Mouse (Mus musculus): ENCODE data around the gene Cdk20. TPM values are rescaled to one million over a fixed set of nuclear protein-coding genes. Genes with fewer than 3 reads are reported as not detected.
"Not testable (repeated sequence)": the region's sequence is repeated elsewhere in the genome, so short reads cannot be mapped to it uniquely, and the experiment has no call there.

The Cdk20 gene
- polyA plus RNA-seq, 2 experiments, result 2.7 to 3.6 TPM

DNA sequence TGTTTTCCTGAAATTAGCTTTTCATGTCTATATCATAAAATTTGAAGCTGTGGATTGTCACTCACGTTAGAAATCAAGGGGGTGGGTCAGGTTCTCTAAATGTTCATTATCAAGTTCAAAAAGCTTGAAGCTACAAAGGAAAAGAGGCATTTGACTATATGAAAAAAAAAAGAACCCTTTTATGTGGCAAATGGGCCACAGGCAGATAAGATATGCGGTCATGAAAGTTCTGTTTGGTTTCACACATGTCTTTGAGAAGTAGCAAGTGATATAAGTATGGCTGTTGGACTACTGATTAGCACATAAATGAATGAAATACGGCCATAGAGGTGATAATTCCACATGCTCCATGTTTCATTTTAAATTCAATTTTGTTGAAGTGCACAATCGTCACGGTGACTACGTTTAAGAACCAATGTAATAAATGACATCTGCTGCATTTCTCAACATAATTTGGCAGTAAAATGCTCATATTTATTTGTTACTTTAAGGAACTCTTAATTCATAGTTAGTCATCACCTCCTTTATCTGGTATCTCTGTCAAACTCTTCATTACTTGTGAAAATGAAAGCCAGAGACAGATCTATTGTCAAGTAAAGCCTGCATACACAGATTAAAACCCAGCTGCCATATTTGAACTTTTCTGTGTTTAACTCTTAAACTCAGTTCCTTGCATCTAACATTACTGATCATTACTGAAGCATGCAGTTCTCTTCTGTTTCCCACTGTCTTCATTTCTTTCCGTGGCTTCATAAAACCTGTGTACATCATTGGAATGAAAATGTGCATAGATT lies 18.1 kb downstream of the Cdk20 start:
- no peak overlapping the region for H3K4me3 ChIP-seq (ENCODE audit: insufficient read depth in 1 of 2, low read depth in 2 of 2, low read length in 2 of 2)
- peak in 2 of 3 experiments; percentile 29 to 49 for DNase-seq (ENCODE audit: low read depth in 3 of 3, low spot score in 3 of 3)
- no peaks in the 10 kb centered on the region for H3K27me3 ChIP-seq (ENCODE audit: control insufficient read depth, insufficient read depth, low read length)
- H3K4me2 ChIP-seq (ENCODE audit: low read depth), result peak overlapping the region; percentile 32
- no peak overlapping the region for H3K9ac ChIP-seq (replicated peaks)
- H3K27ac ChIP-seq, result peak overlapping the region; percentile 37
- peaks cover 11 to 15% of the 10 kb centered on the region in 2 experiments for H3K4me1 ChIP-seq (replicated peaks; ENCODE audit: control insufficient read depth in 2 of 2, insufficient read depth in 2 of 2, low read length in 1 of 2)
- 33% methylated on average over 7 of the region's 7 CpGs for WGBS (ENCODE audit: insufficient replicate concordance)
- H3K36me3 ChIP-seq (replicated peaks; ENCODE audit: control insufficient read depth, insufficient read depth, low read depth), result no peaks in the 10 kb centered on the region
- no peaks in the 10 kb centered on the region for H3K9me3 ChIP-seq (ENCODE audit: control insufficient read depth, low read length)
- TF ChIP-seq EP300 (IDR thresholded peaks at IDR 0.05; ENCODE audit: low read depth) (peak; percentile 76), CTCF (IDR thresholded peaks at IDR 0.05; ENCODE audit: low read depth) (no peak)
- peak; percentile 83 for ATAC-seq (ENCODE audit: insufficient read depth)

DNA sequence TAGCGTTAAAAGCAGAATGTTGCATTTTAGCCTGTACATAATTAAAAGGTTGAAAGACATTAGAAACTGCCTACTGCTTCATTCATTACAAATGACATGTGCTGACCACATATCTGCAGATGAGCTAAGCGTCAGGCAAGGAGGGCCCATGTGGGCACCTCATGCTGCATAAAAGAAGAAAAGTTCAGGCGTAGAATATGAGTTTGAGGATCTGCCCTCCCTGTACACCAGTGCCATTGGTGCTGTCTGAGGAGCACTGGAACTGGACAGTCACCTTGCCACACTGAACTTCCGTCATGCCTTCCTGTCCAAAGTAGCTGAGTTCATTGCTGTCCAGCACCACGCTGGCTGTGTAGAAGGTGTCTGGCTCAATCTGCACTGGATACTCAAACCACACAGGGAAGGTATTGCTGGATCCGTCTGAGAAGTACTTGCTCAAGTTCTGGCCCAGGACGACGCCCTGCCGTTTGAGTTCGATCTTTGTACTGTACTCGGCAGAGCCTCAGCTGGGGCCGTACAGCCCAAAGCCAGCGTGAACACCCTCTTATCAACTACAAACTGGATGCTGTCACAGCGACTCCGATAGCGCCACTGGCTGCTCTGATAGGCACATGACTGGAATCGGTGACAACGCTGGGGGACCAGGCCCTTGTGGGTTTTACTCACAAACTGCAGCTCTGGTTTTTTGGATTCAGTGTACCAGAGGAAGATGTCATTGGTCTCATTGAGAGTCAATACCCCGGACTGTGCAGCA lies 25.3 kb downstream of the Cdk20 start:
- TF ChIP-seq EP300 (IDR thresholded peaks at IDR 0.05; ENCODE audit: low read depth), result peak; percentile 80
- Histone ChIP-seq H3K27ac (0 out of 2 replicates have a peak overlapping the region, but pooled peaks have one; percentile 23), H3K4me3 (ENCODE audit: insufficient read depth in 1 of 2, low read depth in 2 of 2, low read length in 2 of 2) (peak overlapping the region in 1 of 2 experiments; percentile 27; a peak in 2 of 4 replicates), H3K4me1 (replicated peaks; ENCODE audit: control insufficient read depth in 2 of 2, insufficient read depth in 2 of 2, low read length in 1 of 2) (peaks cover 0 to 13% of the 10 kb centered on the region in 2 experiments; a peak in 2 of 4 replicates), H3K9ac (replicated peaks) (0 out of 2 replicates have a peak overlapping the region, but pooled peaks have one; percentile 34), H3K4me2 (ENCODE audit: low read depth) (peak overlapping the region; percentile 39)
- not testable (repeated sequence) for H3K27me3 ChIP-seq (ENCODE audit: control insufficient read depth, insufficient read depth, low read length); H3K9me3 ChIP-seq (ENCODE audit: control insufficient read depth, low read length); H3K36me3 ChIP-seq (replicated peaks; ENCODE audit: control insufficient read depth, insufficient read depth, low read depth)
- WGBS (ENCODE audit: insufficient replicate concordance), result 53% methylated on average over 19 of the region's 19 CpGs
- ATAC-seq (ENCODE audit: insufficient read depth) (peak; percentile 97), DNase-seq (ENCODE audit: low read depth in 3 of 3, low spot score in 3 of 3) (peak; percentile 46 to 55 (median 46))

DNA sequence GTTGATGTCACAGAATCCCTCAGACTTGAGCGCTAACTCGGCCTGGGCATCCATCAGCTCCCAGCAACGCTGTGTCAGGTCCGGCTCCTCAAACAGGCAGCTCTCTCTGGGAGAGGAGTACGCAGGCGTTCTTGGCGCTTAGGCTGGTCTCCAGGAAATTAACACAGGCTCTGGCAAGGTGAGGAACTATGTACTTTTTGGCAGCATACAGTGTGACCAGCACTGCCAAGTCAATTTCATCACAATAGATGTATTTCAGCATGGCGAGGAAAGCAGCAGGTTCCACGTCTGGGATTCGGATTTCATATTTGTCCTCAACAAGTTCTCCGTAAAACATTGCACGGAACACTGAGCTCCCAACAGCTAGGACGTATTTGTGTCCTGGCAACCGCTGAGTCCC lies 26.1 kb downstream of the Cdk20 start:
- TF ChIP-seq EP300 (IDR thresholded peaks at IDR 0.05; ENCODE audit: low read depth), result no peak
- TF ChIP-seq CTCF (IDR thresholded peaks at IDR 0.05; ENCODE audit: low read depth), result no peak

DNA sequence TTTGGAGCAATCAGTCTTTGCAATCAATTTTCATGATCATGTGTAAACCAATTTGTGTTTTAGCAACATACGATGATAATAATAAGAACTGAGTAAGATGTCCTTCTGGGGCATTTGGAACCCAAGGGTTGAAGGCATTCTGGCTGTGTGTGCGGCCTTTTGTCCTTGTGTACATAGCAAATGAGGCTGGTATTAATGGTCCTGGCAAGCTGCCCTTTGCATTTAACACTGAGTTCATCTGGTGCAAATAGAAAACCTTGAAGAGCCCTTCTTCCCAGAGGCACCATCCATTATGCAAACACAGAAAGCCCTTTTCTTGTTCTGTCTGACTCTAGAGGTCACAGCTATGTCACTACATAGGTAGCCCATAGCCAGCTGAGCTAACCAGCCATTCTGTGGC lies 30.5 kb downstream of the Cdk20 start:
- no peaks in the 10 kb centered on the region for H3K9me3 ChIP-seq (ENCODE audit: control insufficient read depth, low read length)

More for the DNA sequence above, 26.1 kb downstream of the Cdk20 start:
- Histone ChIP-seq H3K27ac (peak overlapping the region; percentile 12; the same call in 1 of the 2 replicates), H3K4me2 (ENCODE audit: low read depth) (no peak overlapping the region; the same call in 1 of the 2 replicates), H3K4me1 (replicated peaks; ENCODE audit: control insufficient read depth in 2 of 2, insufficient read depth in 2 of 2, low read length in 1 of 2) (peaks cover 0 to 13% of the 10 kb centered on the region in 2 experiments; a peak in 2 of 4 replicates), H3K27me3 (ENCODE audit: control insufficient read depth, insufficient read depth, low read length) (no peaks in the 10 kb centered on the region), H3K4me3 (ENCODE audit: insufficient read depth in 1 of 2, low read depth in 2 of 2, low read length in 2 of 2) (no peak overlapping the region), H3K36me3 (replicated peaks; ENCODE audit: control insufficient read depth, insufficient read depth, low read depth) (no peaks in the 10 kb centered on the region), H3K9me3 (ENCODE audit: control insufficient read depth, low read length) (no peaks in the 10 kb centered on the region), H3K9ac (replicated peaks) (no peak overlapping the region)
- DNase-seq (ENCODE audit: low read depth in 3 of 3, low spot score in 3 of 3), result no peak
- no peak for ATAC-seq (ENCODE audit: insufficient read depth)
- WGBS (ENCODE audit: insufficient replicate concordance), result 86% methylated on average over 14 of the region's 14 CpGs

DNA sequence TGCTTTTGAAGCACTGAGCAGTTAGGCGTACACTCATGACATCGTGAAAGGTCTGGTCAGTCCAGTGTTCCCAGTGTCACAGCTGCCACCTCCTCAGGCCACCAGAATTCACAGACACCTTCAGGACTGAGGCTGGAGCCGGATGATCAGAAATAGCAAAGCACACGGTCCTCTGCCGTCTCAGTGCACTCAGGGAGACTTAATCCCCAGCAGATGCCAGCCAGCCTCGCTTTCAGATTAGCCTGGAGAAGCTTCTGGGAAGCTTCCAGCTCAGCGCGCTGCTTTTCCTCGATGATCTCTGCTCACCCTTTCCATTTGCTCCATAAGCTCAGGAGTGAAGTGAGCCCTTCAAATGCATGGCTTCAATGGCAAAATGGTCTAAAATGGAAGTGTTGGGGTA lies 33.1 kb downstream of the Cdk20 start:
- no peak for DNase-seq (ENCODE audit: low read depth in 3 of 3, low spot score in 3 of 3)
- Histone ChIP-seq H3K36me3 (replicated peaks; ENCODE audit: control insufficient read depth, insufficient read depth, low read depth) (no peaks in the 10 kb centered on the region), H3K27me3 (ENCODE audit: control insufficient read depth, insufficient read depth, low read length) (no peaks in the 10 kb centered on the region), H3K4me2 (ENCODE audit: low read depth) (no peak overlapping the region), H3K4me1 (replicated peaks; ENCODE audit: control insufficient read depth in 2 of 2, insufficient read depth in 2 of 2, low read length in 1 of 2) (no peaks in the 10 kb centered on the region), H3K4me3 (ENCODE audit: insufficient read depth in 1 of 2, low read depth in 2 of 2, low read length in 2 of 2) (no peak overlapping the region), H3K9me3 (ENCODE audit: control insufficient read depth, low read length) (no peaks in the 10 kb centered on the region), H3K9ac (replicated peaks) (no peak overlapping the region), H3K27ac (no peak overlapping the region)
- ATAC-seq (ENCODE audit: insufficient read depth), result no peak
- 64% methylated on average over 9 of the region's 9 CpGs for WGBS (ENCODE audit: insufficient replicate concordance)
- TF ChIP-seq EP300 (IDR thresholded peaks at IDR 0.05; ENCODE audit: low read depth) (no peak), CTCF (IDR thresholded peaks at IDR 0.05; ENCODE audit: low read depth) (no peak)

More for the DNA sequence above, 30.5 kb downstream of the Cdk20 start:
- Histone ChIP-seq H3K4me3 (ENCODE audit: insufficient read depth in 1 of 2, low read depth in 2 of 2, low read length in 2 of 2) (no peak overlapping the region), H3K27me3 (ENCODE audit: control insufficient read depth, insufficient read depth, low read length) (no peaks in the 10 kb centered on the region), H3K4me2 (ENCODE audit: low read depth) (no peak overlapping the region), H3K4me1 (replicated peaks; ENCODE audit: control insufficient read depth in 2 of 2, insufficient read depth in 2 of 2, low read length in 1 of 2) (peaks cover 0 to 7% of the 10 kb centered on the region in 2 experiments; a peak in 1 of 4 replicates), H3K9ac (replicated peaks) (no peak overlapping the region), H3K36me3 (replicated peaks; ENCODE audit: control insufficient read depth, insufficient read depth, low read depth) (no peaks in the 10 kb centered on the region), H3K27ac (no peak overlapping the region)
- DNase-seq (ENCODE audit: low read depth in 3 of 3, low spot score in 3 of 3) (no peak), ATAC-seq (ENCODE audit: insufficient read depth) (no peak)
- 63% methylated on average over 2 of the region's 2 CpGs for WGBS (ENCODE audit: insufficient replicate concordance)
- TF ChIP-seq CTCF (IDR thresholded peaks at IDR 0.05; ENCODE audit: low read depth) (no peak), EP300 (IDR thresholded peaks at IDR 0.05; ENCODE audit: low read depth) (no peak)

Data from liver, embryonic 14.5 days (tissue).